Mouse (Mus musculus) fat pad, adult 2 months (tissue): ENCODE measurements at regions not wholly inside any gene's neighbourhood (a gene's known extent, or its start where the extent isn't known, plus 50 kb on each side); places are given as distances from the start of the nearest gene placed in this dataset.

Experiments used
- DNase-seq: peaks from one replicate; pipeline ENCODE4 v3.0.0-alpha.2; 2011; ENCODE audit warnings: low read depth, low spot score; ENCODE audit errors: extremely low read depth

DNA sequence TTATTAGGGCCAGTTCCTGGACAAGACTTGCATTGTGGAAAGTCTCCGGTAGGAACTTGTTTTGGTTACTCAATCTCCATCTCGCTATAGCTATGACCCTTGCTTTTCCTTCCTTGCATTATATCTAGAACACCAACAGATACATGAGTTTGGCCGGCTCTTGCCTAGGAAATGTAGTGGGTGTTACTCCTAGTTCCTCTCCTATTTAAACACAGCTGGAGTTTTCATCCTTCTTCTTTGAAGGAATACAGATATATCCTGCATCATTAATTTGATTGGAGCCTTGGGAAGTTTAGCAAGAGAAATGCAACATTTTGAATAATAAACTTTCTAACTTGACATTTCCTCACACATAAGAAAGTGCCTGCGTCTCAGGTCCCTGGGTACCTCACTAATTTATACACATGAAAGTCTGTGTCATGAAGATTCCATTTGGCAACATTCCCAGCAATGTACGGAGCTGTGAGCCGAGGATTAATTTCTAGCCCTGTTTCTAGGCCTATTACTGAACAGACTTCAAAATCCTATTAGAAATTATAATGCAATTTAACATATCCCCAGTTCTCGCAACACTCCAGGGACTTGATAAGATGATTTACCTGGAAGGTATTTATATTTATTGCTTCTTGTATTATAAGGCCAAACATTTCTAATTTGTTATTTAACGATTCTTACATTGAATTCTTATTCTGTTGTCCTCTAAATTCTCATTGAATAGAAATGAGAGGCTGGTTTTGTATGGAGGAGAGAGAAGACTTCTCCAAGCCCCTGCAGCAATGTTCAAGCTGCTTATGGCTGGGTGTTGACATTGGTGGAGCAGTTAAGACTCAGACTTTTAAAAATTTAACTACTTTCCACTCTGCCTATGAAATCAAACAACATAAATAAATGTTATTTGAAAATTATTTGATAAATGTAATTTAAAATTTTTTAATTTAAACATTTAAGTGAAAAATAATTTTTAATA, 62.3 kb downstream of the Sntn start:
- DNase-seq = peak; percentile 23
